Mouse (Mus musculus) thymus, adult 2 months (tissue): ENCODE measurements at regions not wholly inside any gene's neighbourhood (a gene's known extent, or its start where the extent isn't known, plus 50 kb on each side); places are given as distances from the start of the nearest gene placed in this dataset.

Experiments
- DNase-seq: peaks from one replicate; pipeline ENCODE4 v3.0.0; 2021
- H3K27ac ChIP-seq: fragments of 200-500 bp; 2 replicates; pipeline ENCODE4 v1.5.1; 2012; ENCODE audit warnings: low read length, control low read depth; ENCODE audit not compliant: control insufficient read depth, insufficient read depth
- H3K27me3 ChIP-seq: fragments of 200-500 bp; 2 replicates; pipeline ENCODE4 v1.6.1; 2012; ENCODE audit warnings: mild to moderate bottlenecking, low read length, moderate library complexity, mixed read lengths; ENCODE audit not compliant: control insufficient read depth, insufficient read depth
- H3K36me3 ChIP-seq: fragments of 200-500 bp; 2 replicates; pipeline ENCODE4 v1.6.1; 2012; ENCODE audit warnings: mild to moderate bottlenecking, low read length, moderate library complexity; ENCODE audit not compliant: control insufficient read depth, insufficient read depth
- H3K4me1 ChIP-seq: fragments of 200-500 bp; replicated peaks from 2 replicates; pipeline ENCODE4 v1.6.1; 2012; ENCODE audit warnings: low read length; ENCODE audit not compliant: control insufficient read depth, insufficient read depth
- H3K4me3 ChIP-seq: fragments of 200-500 bp; 2 replicates; pipeline ENCODE4 v1.5.1; 2012; ENCODE audit warnings: mild to moderate bottlenecking, low read length, control low read depth, moderate library complexity; ENCODE audit not compliant: control insufficient read depth, insufficient read depth
- CTCF ChIP-seq: fragments of 200-500 bp; IDR thresholded peaks from 2 replicates; pipeline ENCODE4 v1.5.1; 2012; ENCODE audit warnings: mild to moderate bottlenecking, control low read depth, low read length, moderate library complexity, borderline replicate concordance; ENCODE audit not compliant: control insufficient read depth, poor library complexity, insufficient read depth; ENCODE audit errors: extremely low read depth
- POLR2A ChIP-seq: fragments of 200-500 bp; IDR thresholded peaks from 2 replicates; pipeline ENCODE4 v1.6.1; 2012; ENCODE audit warnings: mild to moderate bottlenecking, low read length, control low read depth, moderate library complexity; ENCODE audit not compliant: control insufficient read depth, poor library complexity, insufficient read depth; ENCODE audit errors: extremely low read depth
- WGBS: fragments of 180-500 bp; shearing (Covaris S2); methylation state at CpG from one replicate; pipeline ENCODE4 v1.1.7; 2018; 5-methylcytosine and 5-hydroxymethylcytosine counted together

- Histone ChIP-seq H3K27me3 (no peaks in the 10 kb centered on the region), H3K36me3 (no peaks in the 10 kb centered on the region), H3K27ac (no peak overlapping the region), H3K4me1 (no peaks in the 10 kb centered on the region), H3K4me3 (no peak overlapping the region)
- no peak for DNase-seq
- TF ChIP-seq POLR2A (no peak), CTCF (no peak)
- WGBS: 92% methylated on average over 7 of the region's 7 CpGs
Observed at GRCm38 (mm10) chr13:31191344-31192139, 217.5 kb downstream of the Gm5447 start.

GRCm38 (mm10) chr13:31194971-31195370 lies 221.0 kb downstream of the Gm5447 start:
- Histone ChIP-seq H3K4me1 (no peaks in the 10 kb centered on the region), H3K4me3 (no peak overlapping the region), H3K36me3 (no peaks in the 10 kb centered on the region), H3K27ac (no peak overlapping the region), H3K27me3 (no peaks in the 10 kb centered on the region)
- TF ChIP-seq POLR2A (no peak), CTCF (no peak)
- DNase-seq: no peak
- WGBS: 76% methylated on average over 3 of the region's 3 CpGs

GRCm38 (mm10) chr13:31196546-31196945 lies 222.5 kb downstream of the Gm5447 start:
- Histone ChIP-seq H3K4me1 (no peaks in the 10 kb centered on the region), H3K27ac (no peak overlapping the region), H3K36me3 (no peaks in the 10 kb centered on the region), H3K4me3 (no peak overlapping the region), H3K27me3 (no peaks in the 10 kb centered on the region)
- TF ChIP-seq POLR2A (no peak), CTCF (no peak)
- WGBS: 89% methylated on average over 2 of the region's 2 CpGs
- no peak for DNase-seq

DNA sequence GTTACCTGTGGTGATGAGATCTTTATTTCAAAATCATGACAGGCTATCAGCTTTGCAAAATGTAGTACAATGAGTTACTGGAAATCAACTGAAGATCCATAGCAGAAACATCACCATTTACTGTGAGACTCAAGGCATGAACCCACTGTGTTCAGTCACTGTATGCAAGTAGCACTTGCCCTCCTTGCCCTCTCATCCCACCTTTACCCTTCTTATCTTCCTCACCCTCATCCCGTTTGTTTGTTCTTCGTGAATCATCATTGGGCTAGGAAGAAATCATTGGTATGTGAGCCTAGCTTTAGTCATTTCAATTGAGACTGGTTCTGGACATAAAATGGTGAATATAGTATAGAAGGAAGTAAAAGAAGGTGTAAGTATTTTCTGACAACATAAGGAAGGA lies 223.6 kb downstream of the Gm5447 start:
- TF ChIP-seq CTCF (no peak), POLR2A (no peak)
- WGBS: 90% methylated on average over 2 of the region's 2 CpGs
- Histone ChIP-seq H3K27me3 (no peaks in the 10 kb centered on the region), H3K4me1 (no peaks in the 10 kb centered on the region), H3K36me3 (no peaks in the 10 kb centered on the region), H3K27ac (no peak overlapping the region), H3K4me3 (no peak overlapping the region)
- no peak for DNase-seq

GRCm38 (mm10) chr13:31199384-31199783 lies 225.4 kb downstream of the Gm5447 start:
- Histone ChIP-seq H3K4me3 (no peak overlapping the region), H3K36me3 (no peaks in the 10 kb centered on the region), H3K4me1 (no peaks in the 10 kb centered on the region), H3K27me3 (no peaks in the 10 kb centered on the region), H3K27ac (no peak overlapping the region)
- DNase-seq: no peak
- no peak for TF ChIP-seq CTCF
- TF ChIP-seq POLR2A: no peak
- WGBS: 61% methylated on average over 1 of the region's 1 CpGs

DNA sequence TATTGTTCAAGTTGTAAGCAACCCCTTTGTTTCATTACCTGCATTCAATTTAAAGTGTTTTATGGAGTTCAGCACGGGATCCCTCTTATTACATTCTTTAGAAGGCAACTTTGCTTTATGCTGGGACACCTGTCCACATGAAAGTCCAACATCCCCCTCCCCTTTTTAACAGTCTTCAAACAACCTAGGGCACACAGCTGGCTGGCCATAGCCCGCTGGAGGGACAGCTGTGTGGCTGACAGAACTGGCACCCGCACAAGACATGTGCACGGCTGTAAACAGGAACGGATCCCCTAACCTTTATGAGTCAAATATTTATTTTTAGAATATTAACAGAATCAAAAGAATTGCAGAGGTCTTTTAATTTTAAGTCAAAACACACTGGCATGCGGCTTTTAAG lies 230.1 kb downstream of the Gm5447 start:
- Histone ChIP-seq H3K4me3 (no peak overlapping the region), H3K27me3 (no peaks in the 10 kb centered on the region), H3K27ac (no peak overlapping the region), H3K36me3 (no peaks in the 10 kb centered on the region), H3K4me1 (no peaks in the 10 kb centered on the region)
- 77% methylated on average over 6 of the region's 6 CpGs for WGBS
- no peak for DNase-seq
- TF ChIP-seq POLR2A (no peak), CTCF (no peak)
